Mouse (Mus musculus) thymus, adult 18-20 months (tissue): ENCODE data around the gene Sp3.
"Not testable (repeated sequence)": the region's sequence is repeated elsewhere in the genome, so short reads cannot be mapped to it uniquely, and the experiment has no call there.

Source experiments
- DNase-seq, 2 experiments: peaks; one replicate each; pipeline ENCODE4 v3.0.0; 2022; ENCODE audit warnings: mixed read lengths in 2 of 2

Gene Sp3

GRCm38 (mm10) chr2:72913458-72913760, 66.8 kb downstream of the Sp3 start:
- DNase-seq: no peak

DNA sequence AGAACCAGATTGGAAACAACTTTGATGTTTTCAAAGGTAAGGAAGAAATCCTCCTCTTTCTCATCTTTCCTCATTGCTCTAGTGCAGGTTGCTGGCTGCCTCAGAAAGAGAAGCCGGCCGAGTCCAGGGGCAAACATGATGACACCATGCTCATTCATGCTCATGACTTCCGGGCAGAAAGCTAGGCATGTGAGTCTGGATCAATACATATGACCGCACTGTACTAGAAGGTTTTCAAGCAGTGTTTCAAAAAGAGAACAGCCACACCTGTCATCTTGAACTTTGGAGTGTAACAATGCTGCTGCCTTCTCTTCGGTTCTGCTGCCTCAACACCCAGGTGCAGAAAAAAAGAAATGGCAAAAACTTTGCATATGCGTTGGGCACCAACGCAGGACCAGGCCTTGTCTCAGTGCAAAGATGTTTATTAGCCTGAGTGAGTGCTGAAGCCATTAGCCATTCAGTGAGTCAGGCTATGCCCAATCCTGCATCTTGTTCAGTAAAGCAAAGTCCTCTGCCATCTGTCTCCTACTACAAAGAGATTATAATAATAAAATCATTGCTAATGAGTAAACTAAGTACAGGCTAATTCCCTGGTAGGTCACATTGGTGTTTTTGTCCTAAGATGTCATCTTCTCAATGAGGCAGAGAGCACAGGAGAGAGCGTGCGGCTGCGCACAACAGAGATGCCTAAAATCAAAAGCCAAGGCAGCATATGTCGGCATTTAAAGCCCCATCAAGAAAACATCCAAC, 67.4 kb downstream of the Sp3 start:
- DNase-seq: no peak

GRCm38 (mm10) chr2:72911527-72911926, 68.7 kb downstream of the Sp3 start:
- no peak for DNase-seq

GRCm38 (mm10) chr2:72909046-72909445, 71.2 kb downstream of the Sp3 start:
- DNase-seq: no peak

DNA sequence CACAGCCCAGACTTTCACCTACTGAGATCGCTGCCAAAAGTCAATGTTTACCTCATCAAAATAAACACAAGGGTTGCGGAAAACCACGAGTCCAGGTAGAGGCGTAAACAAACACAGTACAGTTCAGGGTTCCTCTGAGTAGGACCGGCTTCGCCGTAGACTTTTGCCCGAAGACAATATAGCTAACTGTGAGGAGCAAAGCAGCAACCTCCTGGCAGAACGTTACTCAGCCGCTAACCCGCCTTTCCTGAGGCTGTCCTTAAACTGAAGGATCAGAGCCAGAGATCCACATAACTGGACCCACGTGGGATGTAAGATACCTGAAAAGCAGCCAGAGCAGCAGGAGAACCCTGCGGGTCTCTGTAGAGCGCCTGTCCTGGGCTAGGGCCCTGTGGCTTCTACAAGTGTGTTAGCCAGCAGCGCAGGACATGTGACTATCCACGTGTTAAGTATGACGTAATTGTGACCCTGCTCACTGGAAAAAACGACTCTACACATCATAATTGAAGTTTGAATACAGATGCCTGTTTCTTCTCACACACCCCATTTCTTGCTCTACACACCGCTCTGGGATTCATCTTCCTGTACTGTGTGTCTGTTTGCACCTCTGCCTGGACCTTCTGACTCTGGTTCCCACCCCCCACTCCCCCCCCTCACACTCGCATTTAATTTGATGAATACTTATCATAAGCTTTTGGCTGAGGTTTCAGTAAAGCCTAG, 71.9 kb downstream of the Sp3 start:
- no peak for DNase-seq

GRCm38 (mm10) chr2:72906745-72907144, 73.5 kb downstream of the Sp3 start:
- no peak for DNase-seq

DNA sequence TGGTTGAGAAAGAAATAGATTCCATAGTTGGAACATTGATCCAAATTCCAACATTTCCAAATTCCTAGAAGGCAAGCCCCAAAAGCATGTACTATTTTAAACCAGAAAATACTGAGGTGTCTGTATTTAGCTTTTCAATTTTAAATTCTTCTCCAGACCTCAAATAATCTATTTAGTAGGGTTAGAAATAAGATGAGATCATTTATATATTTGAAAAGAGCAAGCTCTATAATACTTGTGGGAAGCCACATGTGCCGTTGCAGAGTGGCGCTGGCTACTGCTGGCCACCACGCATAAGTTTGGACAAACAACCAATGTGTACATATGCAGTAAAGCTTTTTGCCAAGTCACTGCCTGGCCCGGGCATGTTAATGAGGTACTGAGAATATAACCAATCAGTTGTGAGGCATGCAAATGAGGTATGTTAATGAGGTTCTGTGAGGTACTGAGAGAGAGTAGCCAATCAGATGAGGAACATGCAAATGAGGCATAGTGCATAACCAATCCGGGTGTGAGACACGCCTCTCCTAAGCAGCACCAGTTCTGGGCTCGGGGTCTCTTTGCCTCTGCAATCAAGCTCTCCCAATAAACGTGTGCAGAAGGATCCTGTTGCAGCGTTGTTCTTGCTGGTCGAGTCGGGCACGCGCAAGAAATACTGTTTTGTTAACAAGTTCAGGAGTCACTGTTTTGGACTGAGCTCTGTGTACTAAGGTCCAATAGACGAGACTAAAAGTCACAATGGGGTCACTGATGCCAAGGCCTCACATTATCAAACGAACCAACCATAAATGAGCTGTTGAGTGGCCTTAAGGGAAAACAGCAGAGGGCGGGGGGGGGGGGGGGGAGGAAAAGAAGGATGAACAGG, 77.2 kb downstream of the Sp3 start:
- not testable (repeated sequence) for DNase-seq

GRCm38 (mm10) chr2:72898782-72899305, 81.4 kb downstream of the Sp3 start:
- no peak for DNase-seq

- no peak for DNase-seq
Observed at GRCm38 (mm10) chr2:72898094-72898781, 82.0 kb downstream of the Sp3 start.

DNA sequence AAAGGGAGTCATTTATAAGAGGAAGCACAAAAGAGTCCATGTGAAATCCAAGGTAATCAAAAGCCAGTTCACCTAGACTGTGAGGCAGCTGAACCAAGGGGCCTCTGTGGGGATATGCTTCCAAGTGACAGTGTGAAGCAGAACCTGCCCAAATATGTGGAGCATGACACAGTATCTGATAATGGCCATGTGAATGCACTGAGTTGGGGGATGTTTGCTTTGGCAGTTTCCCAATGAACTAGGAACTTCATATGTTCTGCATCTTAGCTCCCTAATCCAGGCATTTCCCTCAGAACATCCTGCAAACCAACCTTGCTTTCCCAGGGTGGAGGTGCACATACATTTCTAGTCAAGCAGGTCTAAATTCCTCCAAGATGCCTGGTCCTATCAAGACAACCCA, 90.4 kb downstream of the Sp3 start:
- no peak for DNase-seq
